Mouse (Mus musculus) liver, embryonic 11.5 days (tissue): ENCODE measurements around the gene Rps6. TPM values are rescaled to one million over a fixed set of nuclear protein-coding genes. Genes with fewer than 3 reads are reported as not detected.

Experiments
- ATAC-seq: fragments of 200-750 bp; cut with Nextera tagmentation; replicated peaks from 2 replicates; pipeline ENCODE4 v1.8.0; 2017; ENCODE audit warnings: moderate number of reproducible peaks, mild to moderate bottlenecking, moderate TSS enrichment, moderate library complexity; ENCODE audit not compliant: low FRiP score
- DNase-seq: peaks from one replicate; pipeline ENCODE4 v3.0.0-alpha.2; 2017; ENCODE audit warnings: low spot score
- H3K27ac ChIP-seq: fragments of 300-500 bp; sonication (generic); 2 replicates; pipeline ENCODE4 v1.5.1; 2014; ENCODE audit warnings: mild to moderate bottlenecking, low read depth, low read length, control low read depth
- H3K27me3 ChIP-seq: fragments of 300-500 bp; sonication (generic); replicated peaks from 2 replicates; pipeline ENCODE4 v1.6.1; 2014; ENCODE audit warnings: low read length, mixed read lengths; ENCODE audit not compliant: control insufficient read depth, insufficient read depth
- H3K36me3 ChIP-seq: fragments of 300-500 bp; sonication (generic); 2 replicates; pipeline ENCODE4 v1.6.1; 2014; ENCODE audit warnings: mild to moderate bottlenecking, low read length, moderate library complexity, mixed read lengths; ENCODE audit not compliant: control insufficient read depth, insufficient read depth
- H3K4me1 ChIP-seq: fragments of 300-500 bp; sonication (generic); replicated peaks from 2 replicates; pipeline ENCODE4 v1.6.1; 2014; ENCODE audit warnings: low read length, mixed read lengths; ENCODE audit not compliant: control insufficient read depth, insufficient read depth
- H3K4me2 ChIP-seq: fragments of 300-500 bp; sonication (generic); 2 replicates; pipeline ENCODE4 v1.6.1; 2014; ENCODE audit warnings: mild to moderate bottlenecking, control low read depth, moderate library complexity
- H3K4me3 ChIP-seq: fragments of 300-500 bp; sonication (generic); 2 replicates; pipeline ENCODE4 v1.5.1; 2014; ENCODE audit warnings: low read depth, low read length, control low read depth
- H3K9ac ChIP-seq: fragments of 300-500 bp; sonication (generic); 2 replicates; pipeline ENCODE4 v1.6.1; 2014; ENCODE audit warnings: low read depth, low read length, control low read depth
- H3K9me3 ChIP-seq: fragments of 300-500 bp; sonication (generic); 2 replicates; pipeline ENCODE4 v1.6.1; 2016; ENCODE audit warnings: low read length, inconsistent platforms, mixed read lengths; ENCODE audit not compliant: control insufficient read depth
- WGBS: fragments of 180-500 bp; shearing (Covaris S2); extraction: QIAGEN DNeasy Blood & Tissue Kit; methylation state at CpG from one replicate; pipeline ENCODE4 v1.1.7; 2014; 5-methylcytosine and 5-hydroxymethylcytosine counted together
- polyA plus RNA-seq: library from polyadenylated mRNA; unstranded; fragments of >200 nt; fragmentation: Nextera tagmentation; extraction: Ambion mirVana; gene quantifications from 2 replicates; pipeline ENCODE4 v1.2.1, GENCODE M21; 2014

The Rps6 gene
- polyA plus RNA-seq, 1 experiment from 2014 or later, result 1,053 TPM

DNA sequence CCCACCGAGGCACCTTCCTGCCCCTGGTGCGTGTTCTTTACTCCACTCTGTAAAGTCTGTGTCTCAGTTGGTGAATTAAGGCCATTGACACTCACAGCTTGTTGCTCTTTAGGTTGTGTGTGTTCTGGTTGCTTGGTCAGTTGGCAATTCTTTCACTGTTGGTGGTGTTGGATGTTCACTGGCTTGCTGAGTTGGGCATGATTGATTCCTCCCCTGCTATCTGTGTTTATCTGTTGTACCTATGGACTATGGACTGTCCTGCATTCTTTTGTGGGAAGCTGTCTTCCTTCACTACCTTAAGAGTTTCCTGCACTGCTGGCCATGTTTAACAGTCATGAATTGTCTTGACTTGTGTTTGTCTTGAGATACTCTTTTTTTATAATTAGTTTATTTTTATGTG, 25.3 kb downstream of the Rps6 start:
- 94% methylated on average over 2 of the region's 2 CpGs for WGBS
- ATAC-seq, result no peak
- peaks cover 11% of the 10 kb centered on the region for H3K36me3 ChIP-seq
- H3K27me3 ChIP-seq, result no peaks in the 10 kb centered on the region
- H3K27ac ChIP-seq, result no peak overlapping the region
- H3K4me2 ChIP-seq, result no peak overlapping the region
- no peak for DNase-seq
- no peaks in the 10 kb centered on the region for H3K4me1 ChIP-seq
- H3K9me3 ChIP-seq, result no peaks in the 10 kb centered on the region; the same call in 1 of the 2 replicates
- H3K9ac ChIP-seq, result no peak overlapping the region
- no peak overlapping the region for H3K4me3 ChIP-seq

DNA sequence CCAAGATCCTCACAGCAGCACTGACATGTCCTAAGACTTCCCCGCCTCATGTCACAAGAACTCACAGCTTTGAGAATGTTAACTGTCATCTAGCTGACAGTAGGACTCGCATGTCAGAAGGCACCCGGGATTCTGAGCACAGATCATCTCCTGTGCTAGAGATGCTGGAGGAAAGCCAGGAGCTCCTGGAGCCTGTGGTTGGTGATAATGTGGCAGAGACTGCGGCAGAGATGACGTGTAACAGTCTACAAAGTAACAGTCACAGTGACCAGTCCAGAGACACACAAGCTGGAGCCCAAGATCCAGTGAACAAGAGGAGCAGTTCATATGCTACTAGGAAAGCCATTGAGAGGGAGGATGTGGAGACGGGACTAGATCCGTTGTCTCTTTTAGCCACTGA, 32.1 kb downstream of the Rps6 start:
- H3K36me3 ChIP-seq, result peaks cover 25% of the 10 kb centered on the region
- 94% methylated on average over 7 of the region's 7 CpGs for WGBS

DNA sequence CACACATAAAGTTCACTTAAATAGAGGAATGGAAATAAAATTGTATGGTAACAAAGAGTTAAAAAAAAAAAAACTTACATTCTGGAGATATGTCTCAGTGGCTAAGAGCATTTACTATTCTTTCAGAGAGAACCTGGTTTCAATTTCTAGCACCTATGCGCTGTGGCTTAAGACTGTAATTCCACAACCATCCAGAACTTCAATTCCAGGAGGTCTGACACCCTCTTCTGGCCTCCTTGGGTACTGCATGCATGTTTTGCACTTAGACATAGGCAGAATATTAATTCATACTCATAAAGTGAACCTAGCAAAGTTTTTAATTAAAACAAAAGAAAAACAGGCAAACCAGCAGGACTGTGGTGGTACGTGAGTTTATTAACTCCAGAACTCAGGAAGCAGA, 34.0 kb downstream of the Rps6 start:
- Histone ChIP-seq H3K4me2 (no peak overlapping the region), H3K9ac (no peak overlapping the region), H3K27me3 (no peaks in the 10 kb centered on the region), H3K4me1 (no peaks in the 10 kb centered on the region), H3K27ac (no peak overlapping the region), H3K4me3 (no peak overlapping the region), H3K36me3 (peaks cover 16% of the 10 kb centered on the region), H3K9me3 (no peaks in the 10 kb centered on the region)
- no peak for ATAC-seq
- WGBS, result 73% methylated on average over 2 of the region's 2 CpGs
- no peak for DNase-seq

More for the DNA sequence above, 32.1 kb downstream of the Rps6 start:
- Histone ChIP-seq H3K9me3 (no peaks in the 10 kb centered on the region; the same call in 1 of the 2 replicates), H3K27ac (no peak overlapping the region), H3K4me3 (no peak overlapping the region), H3K4me2 (no peak overlapping the region), H3K9ac (no peak overlapping the region), H3K4me1 (no peaks in the 10 kb centered on the region), H3K27me3 (no peaks in the 10 kb centered on the region)
- ATAC-seq, result no peak
- no peak for DNase-seq

DNA sequence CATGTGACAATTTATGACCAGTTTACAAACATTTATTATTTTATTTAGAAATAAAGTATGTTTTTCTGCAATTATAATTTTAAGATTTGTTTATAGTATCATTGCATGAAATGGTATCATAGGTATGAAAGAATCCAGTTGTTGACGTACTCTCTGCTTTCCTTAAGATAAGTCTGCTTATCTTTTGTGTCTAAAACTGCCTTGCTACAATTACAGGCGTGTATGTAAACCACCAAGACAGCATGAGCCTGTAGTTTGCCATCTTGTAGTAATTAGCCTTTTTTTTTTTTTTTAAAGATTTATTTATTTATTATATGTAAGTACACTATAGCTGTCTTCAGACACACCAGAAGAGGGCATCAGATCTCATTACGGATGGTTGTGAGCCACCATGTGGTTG, 42.4 kb downstream of the Rps6 start:
- WGBS, result 74% methylated on average over 2 of the region's 3 CpGs
- H3K4me1 ChIP-seq, result no peaks in the 10 kb centered on the region
- no peak overlapping the region for H3K4me3 ChIP-seq
- ATAC-seq (no peak), DNase-seq (no peak)
- no peak overlapping the region for H3K27ac ChIP-seq
- H3K9me3 ChIP-seq, result no peaks in the 10 kb centered on the region
- no peak overlapping the region for H3K4me2 ChIP-seq
- H3K36me3 ChIP-seq, result no peaks in the 10 kb centered on the region; the same call in 1 of the 2 replicates
- H3K27me3 ChIP-seq, result no peaks in the 10 kb centered on the region
- H3K9ac ChIP-seq, result no peak overlapping the region

- Histone ChIP-seq H3K4me2 (no peak overlapping the region), H3K9ac (no peak overlapping the region), H3K4me1 (no peaks in the 10 kb centered on the region), H3K27ac (no peak overlapping the region), H3K4me3 (no peak overlapping the region), H3K36me3 (no peaks in the 10 kb centered on the region; the same call in 1 of the 2 replicates), H3K9me3 (no peaks in the 10 kb centered on the region), H3K27me3 (no peaks in the 10 kb centered on the region)
- WGBS, result 64% methylated on average over 2 of the region's 2 CpGs
- DNase-seq (no peak), ATAC-seq (no peak)
These were observed 46.6 kb downstream of the Rps6 start for GRCm38 (mm10) chr4:86810604-86811003.

Other genes with a start within 250 kb of the Rps6 start
- gene Haus6, start 245.4 kb downstream of the Rps6 start, polyA plus RNA-seq, result 27.8 and 30.6 TPM in 2 replicates
- gene Plin2, start 187.4 kb downstream of the Rps6 start, polyA plus RNA-seq, result 161 and 169 TPM in 2 replicates
- gene Dennd4c, start 108.9 kb downstream of the Rps6 start, polyA plus RNA-seq, result 5.8 and 7.0 TPM in 2 replicates
- gene Acer2, start 17.0 kb upstream of the Rps6 start, polyA plus RNA-seq, result 16.3 and 19.4 TPM in 2 replicates